Mouse (Mus musculus) neural tube, embryonic 13.5 days (tissue): ENCODE measurements around the gene Prelp. TPM values are rescaled to one million over a fixed set of nuclear protein-coding genes. Genes with fewer than 3 reads are reported as not detected.

Experiments used
- ATAC-seq: fragments of 200-750 bp; cut with Nextera tagmentation; 2 replicates; pipeline ENCODE4 v1.8.0; 2017; ENCODE audit warnings: low read depth, mild to moderate bottlenecking, moderate TSS enrichment, moderate library complexity
- H3K27ac ChIP-seq: fragments of 300-500 bp; sonication (generic); replicated peaks from 2 replicates; pipeline ENCODE4 v1.5.1; 2015; ENCODE audit warnings: moderate library complexity, mild to moderate bottlenecking, inconsistent platforms
- H3K27me3 ChIP-seq: fragments of 300-500 bp; sonication (generic); 2 replicates; pipeline ENCODE4 v1.6.1; 2015; ENCODE audit warnings: mild to moderate bottlenecking, inconsistent platforms
- H3K36me3 ChIP-seq: fragments of 300-500 bp; sonication (generic); 2 replicates; pipeline ENCODE4 v1.6.1; 2015; ENCODE audit warnings: mild to moderate bottlenecking, inconsistent platforms
- H3K4me1 ChIP-seq: fragments of 300-500 bp; sonication (generic); replicated peaks from 2 replicates; pipeline ENCODE4 v1.6.1; 2015; ENCODE audit warnings: inconsistent platforms
- H3K4me2 ChIP-seq: fragments of 300-500 bp; sonication (generic); 2 replicates; pipeline ENCODE4 v1.6.1; 2015; ENCODE audit warnings: inconsistent platforms, mild to moderate bottlenecking, moderate library complexity
- H3K4me3 ChIP-seq: fragments of 300-500 bp; sonication (generic); 2 replicates; pipeline ENCODE4 v1.5.1; 2015; ENCODE audit warnings: mild to moderate bottlenecking, inconsistent platforms
- H3K9ac ChIP-seq: fragments of 300-500 bp; sonication (generic); 2 replicates; pipeline ENCODE4 v1.6.1; 2015; ENCODE audit warnings: moderate library complexity, mild to moderate bottlenecking, inconsistent platforms
- H3K9me3 ChIP-seq: fragments of 300-500 bp; sonication (generic); 2 replicates; pipeline ENCODE4 v1.6.1; 2016; ENCODE audit warnings: inconsistent platforms
- WGBS: fragments of 180-500 bp; shearing (Covaris S2); methylation state at CpG from one replicate; pipeline ENCODE4 v1.1.7; 2015; 5-methylcytosine and 5-hydroxymethylcytosine counted together
- polyA plus RNA-seq: library from polyadenylated mRNA; unstranded; fragments of >200 nt; fragmentation: Nextera tagmentation; extraction: Ambion mirVana; gene quantifications from 2 replicates; pipeline ENCODE4 v1.2.1, GENCODE M21; 2015

The Prelp gene
- polyA plus RNA-seq, 1 experiment from 2014 or later = 10.1 TPM

DNA sequence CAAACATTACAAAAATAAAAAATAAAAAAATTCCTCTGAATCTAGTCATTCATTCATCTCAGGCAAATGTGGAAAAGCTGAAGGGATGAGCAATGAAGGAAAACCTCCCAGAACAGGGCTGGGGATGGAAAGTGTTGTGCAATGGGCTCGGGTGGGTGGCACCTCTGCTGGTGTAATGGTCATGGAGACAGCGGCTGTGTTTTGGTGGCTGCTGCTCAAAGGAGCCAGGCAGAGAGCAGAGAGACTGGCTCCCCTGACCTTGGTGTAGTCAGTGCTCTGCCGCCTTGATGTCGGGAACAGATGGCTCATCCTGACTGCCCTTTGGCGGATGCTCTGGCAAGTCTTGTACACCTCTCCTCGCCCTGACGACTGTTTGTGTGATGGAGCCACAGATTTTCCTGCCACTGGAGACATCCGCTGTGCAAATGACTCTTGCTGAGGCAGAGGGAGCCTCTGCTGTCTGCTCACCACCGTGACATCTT is 32.1 kb upstream of the Prelp start:
- no peak overlapping the region for H3K9ac ChIP-seq
- H3K36me3 ChIP-seq = no peaks in the 10 kb centered on the region
- H3K9me3 ChIP-seq = no peaks in the 10 kb centered on the region
- WGBS = 47% methylated on average over 9 of the region's 9 CpGs
- ATAC-seq = no peak
- H3K27ac ChIP-seq = peak overlapping the region; percentile 54
- no peak overlapping the region for H3K4me3 ChIP-seq
- H3K27me3 ChIP-seq = no peaks in the 10 kb centered on the region
- no peak overlapping the region; the same call in 1 of the 2 replicates for H3K4me2 ChIP-seq
- H3K4me1 ChIP-seq = peaks cover 10% of the 10 kb centered on the region

DNA sequence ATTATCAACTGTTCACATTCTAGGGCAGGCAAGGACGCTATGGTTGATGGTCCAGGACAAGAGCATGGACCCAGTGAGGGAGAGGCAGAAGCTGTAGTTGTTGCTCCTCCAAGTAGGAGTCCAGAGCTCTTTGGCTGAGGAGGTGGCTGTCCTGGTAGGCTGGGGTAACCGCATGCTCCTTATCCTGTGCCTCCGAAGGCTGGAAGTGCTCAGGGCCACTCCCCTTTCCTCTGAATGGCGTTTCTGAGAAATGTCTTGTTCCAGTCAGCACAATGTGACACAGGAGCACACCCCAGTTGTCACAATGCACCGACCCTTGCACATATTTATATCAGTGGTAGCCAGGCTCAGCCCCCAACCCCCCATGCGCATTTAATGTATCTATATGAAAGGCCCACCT is 30.4 kb upstream of the Prelp start:
- WGBS = 65% methylated on average over 6 of the region's 6 CpGs
- no peak overlapping the region for H3K9ac ChIP-seq
- no peak for ATAC-seq

DNA sequence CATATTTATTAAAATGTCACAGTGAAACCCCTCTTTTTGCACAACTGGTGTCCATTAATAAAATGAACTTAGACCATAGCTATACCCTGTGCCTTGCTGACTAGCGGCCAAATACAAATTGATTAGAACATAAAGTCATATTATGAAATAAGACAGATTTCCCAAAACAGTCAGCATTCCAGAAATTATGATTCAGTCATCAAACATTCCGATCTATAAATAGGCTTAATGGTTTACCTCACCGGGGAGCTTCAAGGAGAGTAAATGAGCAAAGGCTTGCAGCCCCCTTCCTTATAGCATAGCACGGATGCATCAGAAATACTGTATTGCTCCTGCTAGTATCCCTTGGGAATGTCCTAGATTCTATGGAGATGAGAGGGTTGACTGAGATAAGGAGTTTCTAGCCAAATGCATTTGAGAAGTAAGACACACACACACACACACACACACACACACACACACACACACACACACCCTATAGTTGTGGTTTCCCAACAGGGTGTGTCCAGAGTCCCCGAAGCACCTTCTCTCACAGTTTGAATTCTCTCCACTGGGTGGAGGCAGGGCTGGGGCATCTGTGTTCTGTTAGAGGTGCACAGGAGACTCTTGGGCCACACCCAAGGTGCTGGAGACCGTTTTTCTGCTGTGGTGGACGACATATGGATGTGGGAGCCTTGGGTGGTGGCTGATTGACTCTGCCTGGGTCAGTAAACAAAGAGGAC is 29.0 kb upstream of the Prelp start:
- Histone ChIP-seq H3K27ac (no peak overlapping the region), H3K4me3 (no peak overlapping the region), H3K9me3 (no peaks in the 10 kb centered on the region), H3K4me2 (no peak overlapping the region), H3K9ac (no peak overlapping the region), H3K4me1 (peaks cover 10% of the 10 kb centered on the region), H3K36me3 (no peaks in the 10 kb centered on the region), H3K27me3 (no peaks in the 10 kb centered on the region)
- WGBS = 72% methylated on average over 7 of the region's 7 CpGs
- ATAC-seq = no peak

More for the DNA sequence above, 30.4 kb upstream of the Prelp start:
- H3K9me3 ChIP-seq = no peaks in the 10 kb centered on the region
- no peaks in the 10 kb centered on the region for H3K36me3 ChIP-seq
- no peaks in the 10 kb centered on the region for H3K27me3 ChIP-seq
- H3K4me3 ChIP-seq = no peak overlapping the region
- H3K27ac ChIP-seq = no peak overlapping the region
- no peak overlapping the region for H3K4me2 ChIP-seq
- peaks cover 10% of the 10 kb centered on the region for H3K4me1 ChIP-seq

DNA sequence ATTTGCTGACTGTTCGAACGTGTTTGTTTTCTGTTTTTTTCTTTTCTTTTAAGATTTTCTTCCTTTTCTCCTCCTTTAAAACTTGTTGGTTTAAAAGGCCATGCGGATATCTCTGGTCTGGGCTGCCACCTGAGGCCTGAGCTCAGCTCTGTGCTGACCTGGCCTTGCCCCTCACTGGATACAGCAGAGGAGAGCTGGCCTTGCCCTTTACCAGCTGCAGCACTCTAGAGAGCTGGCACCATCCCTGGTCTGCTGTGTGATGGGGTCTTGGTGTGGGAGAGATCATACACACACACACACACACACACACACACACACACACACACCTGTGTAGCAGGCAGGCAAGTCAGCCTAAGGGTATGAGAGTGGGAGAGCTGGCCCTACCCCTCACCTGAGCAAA is 23.9 kb upstream of the Prelp start:
- ATAC-seq = no peak
- H3K9me3 ChIP-seq = no peaks in the 10 kb centered on the region
- WGBS = 90% methylated on average over 3 of the region's 3 CpGs
- no peak overlapping the region for H3K27ac ChIP-seq
- no peaks in the 10 kb centered on the region for H3K36me3 ChIP-seq
- H3K27me3 ChIP-seq = no peaks in the 10 kb centered on the region
- no peaks in the 10 kb centered on the region; the same call in 1 of the 2 replicates for H3K4me1 ChIP-seq
- no peak overlapping the region for H3K9ac ChIP-seq
- H3K4me2 ChIP-seq = no peak overlapping the region
- H3K4me3 ChIP-seq = no peak overlapping the region

DNA sequence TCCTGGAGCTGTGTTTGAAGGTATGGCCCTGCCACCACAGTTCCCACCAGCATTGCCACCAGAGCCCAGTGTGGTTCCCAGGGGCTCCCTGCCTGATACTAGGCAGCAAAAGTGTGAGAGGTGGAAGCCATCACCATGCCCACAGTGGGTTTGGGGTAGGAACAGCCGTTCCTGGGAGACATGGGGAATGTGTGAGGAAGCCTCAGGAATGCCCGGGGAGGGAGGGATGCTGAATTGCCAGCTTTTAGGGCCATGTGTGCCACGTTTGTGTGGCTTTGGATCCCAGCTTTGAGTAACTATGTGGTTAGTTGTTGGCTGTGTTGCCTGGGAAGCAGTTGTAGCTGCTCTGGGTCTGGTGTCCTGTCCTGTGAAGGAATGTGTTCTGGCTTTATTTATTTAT is 20.7 kb upstream of the Prelp start:
- Histone ChIP-seq H3K36me3 (no peaks in the 10 kb centered on the region), H3K9me3 (no peaks in the 10 kb centered on the region), H3K4me2 (no peak overlapping the region), H3K4me3 (no peak overlapping the region), H3K9ac (no peak overlapping the region), H3K27me3 (no peaks in the 10 kb centered on the region), H3K4me1 (no peaks in the 10 kb centered on the region; the same call in 1 of the 2 replicates), H3K27ac (no peak overlapping the region)
- WGBS = 79% methylated on average over 3 of the region's 3 CpGs
- no peak for ATAC-seq

DNA sequence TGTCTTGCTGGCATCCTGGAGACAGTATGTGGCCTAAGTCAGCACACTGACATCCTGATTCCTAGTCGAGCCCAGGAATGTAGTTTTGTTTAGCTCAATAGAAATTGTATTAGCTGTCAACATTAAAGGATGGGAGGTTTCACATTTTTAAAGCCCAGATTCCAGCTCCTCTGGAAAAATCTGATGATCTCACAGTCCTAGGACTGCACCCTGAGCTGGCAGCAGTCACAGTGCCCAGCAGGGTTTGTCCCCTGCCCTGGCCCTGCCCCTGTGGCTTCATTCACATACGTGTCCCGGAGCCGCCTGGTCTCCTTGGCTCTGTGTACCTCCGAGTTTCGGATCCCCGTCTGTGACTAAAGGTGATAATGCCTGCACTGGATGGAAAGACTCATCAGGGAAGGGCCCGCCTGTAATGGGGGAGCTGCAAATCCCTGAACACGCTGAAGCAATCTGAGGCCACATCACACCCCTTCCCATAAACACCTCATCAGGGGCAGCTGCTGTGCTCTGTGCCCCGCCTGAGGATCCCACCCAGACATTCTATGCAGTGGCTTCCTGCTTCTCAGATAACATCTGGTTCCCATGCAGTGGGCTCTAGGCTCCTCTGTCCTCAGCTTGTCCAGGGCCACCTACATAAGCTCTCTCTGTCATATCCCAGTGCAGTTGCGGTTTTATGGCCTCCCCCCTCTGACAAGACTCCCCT is 20.1 kb upstream of the Prelp start:
- WGBS = 70% methylated on average over 11 of the region's 11 CpGs

DNA sequence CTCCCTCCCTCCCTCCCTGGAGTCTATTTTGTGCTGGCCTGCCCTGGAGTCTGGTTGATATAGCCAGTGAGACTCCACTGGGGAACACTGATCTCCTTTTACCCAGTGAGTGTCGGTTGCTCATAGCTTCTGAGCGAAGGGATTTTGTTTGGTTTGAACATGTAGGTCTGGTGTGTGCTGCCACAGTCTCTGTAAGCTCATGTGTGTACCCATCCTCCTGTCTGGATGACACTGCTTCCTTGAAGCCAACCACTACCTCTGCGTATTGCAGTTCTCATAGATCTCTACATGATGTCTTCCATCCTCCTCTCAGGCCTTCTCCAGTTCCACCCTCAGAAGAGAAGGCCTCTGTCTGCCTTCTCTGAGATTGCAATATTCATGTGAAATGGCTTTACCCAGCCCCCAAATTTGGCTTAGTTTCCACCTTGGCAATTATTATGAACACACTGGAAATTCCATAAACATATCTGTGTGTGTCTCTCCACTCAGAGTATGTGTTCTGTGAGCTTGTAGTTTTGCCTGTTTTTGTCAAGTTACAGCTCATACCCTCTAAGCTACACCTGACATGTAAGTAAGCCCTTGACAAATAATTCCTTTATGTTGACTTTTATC is 19.4 kb upstream of the Prelp start:
- 82% methylated on average over 3 of the region's 3 CpGs for WGBS
- no peak overlapping the region for H3K4me2 ChIP-seq
- H3K27me3 ChIP-seq = no peaks in the 10 kb centered on the region
- H3K9me3 ChIP-seq = no peaks in the 10 kb centered on the region
- no peaks in the 10 kb centered on the region; the same call in 1 of the 2 replicates for H3K4me1 ChIP-seq
- no peaks in the 10 kb centered on the region for H3K36me3 ChIP-seq
- no peak for ATAC-seq
- H3K27ac ChIP-seq = no peak overlapping the region
- H3K9ac ChIP-seq = no peak overlapping the region
- H3K4me3 ChIP-seq = no peak overlapping the region

More for the DNA sequence above, 20.1 kb upstream of the Prelp start:
- no peak for ATAC-seq
- no peaks in the 10 kb centered on the region for H3K27me3 ChIP-seq
- H3K27ac ChIP-seq = no peak overlapping the region
- H3K4me1 ChIP-seq = no peaks in the 10 kb centered on the region; the same call in 1 of the 2 replicates
- H3K4me2 ChIP-seq = no peak overlapping the region
- H3K9me3 ChIP-seq = no peaks in the 10 kb centered on the region
- no peak overlapping the region for H3K4me3 ChIP-seq
- no peak overlapping the region for H3K9ac ChIP-seq
- no peaks in the 10 kb centered on the region for H3K36me3 ChIP-seq

DNA sequence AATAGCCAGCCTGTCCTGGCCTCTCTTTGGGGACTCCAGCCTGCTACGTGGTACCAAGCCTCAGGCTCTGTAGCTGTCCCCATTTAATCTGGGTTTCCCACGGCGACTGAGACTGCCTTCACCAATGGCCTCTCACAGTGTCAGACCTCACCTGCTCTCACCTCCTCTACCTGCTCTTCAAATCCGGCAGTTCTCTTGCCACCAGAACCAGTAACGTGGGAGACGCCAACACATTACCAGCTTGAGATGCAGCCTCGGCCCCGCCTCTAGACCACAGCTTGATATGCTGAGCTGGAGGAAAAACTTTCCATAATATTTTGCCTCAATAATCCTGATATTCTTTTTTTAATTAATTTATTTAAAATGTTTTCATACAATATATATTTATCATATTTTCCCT is 18.5 kb upstream of the Prelp start:
- WGBS = 82% methylated on average over 8 of the region's 8 CpGs
- no peaks in the 10 kb centered on the region; the same call in 1 of the 2 replicates for H3K4me1 ChIP-seq
- H3K27ac ChIP-seq = no peak overlapping the region
- H3K36me3 ChIP-seq = no peaks in the 10 kb centered on the region
- no peak for ATAC-seq
- H3K27me3 ChIP-seq = no peaks in the 10 kb centered on the region
- H3K4me3 ChIP-seq = no peak overlapping the region
- H3K4me2 ChIP-seq = no peak overlapping the region
- H3K9ac ChIP-seq = no peak overlapping the region
- no peaks in the 10 kb centered on the region for H3K9me3 ChIP-seq

DNA sequence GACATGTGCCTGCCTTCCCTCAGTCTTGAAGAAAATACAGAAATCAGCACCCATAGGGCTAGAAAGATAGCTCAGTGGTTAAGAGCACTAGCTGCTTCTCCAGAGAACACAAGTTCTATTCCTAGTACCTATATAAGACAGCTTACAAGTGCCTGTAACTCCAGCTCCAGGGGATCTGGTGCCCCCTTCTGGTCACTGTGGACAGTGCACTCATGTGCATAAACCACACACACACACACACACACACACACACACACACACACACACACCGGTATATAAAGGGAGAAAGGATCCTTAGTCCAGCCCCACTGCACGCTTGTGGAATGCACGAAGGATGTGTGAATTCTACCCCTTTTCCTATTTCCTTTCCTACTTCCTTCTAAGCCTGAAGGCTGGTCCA is 15.0 kb upstream of the Prelp start:
- no peaks in the 10 kb centered on the region for H3K36me3 ChIP-seq
- H3K4me1 ChIP-seq = 0 out of 2 replicates have a peak, but pooled peaks cover 5% of the 10 kb centered on the region
- H3K9ac ChIP-seq = no peak overlapping the region
- H3K4me2 ChIP-seq = no peak overlapping the region
- no peak overlapping the region for H3K27ac ChIP-seq
- WGBS = 97% methylated on average over 3 of the region's 3 CpGs
- no peaks in the 10 kb centered on the region for H3K9me3 ChIP-seq
- no peaks in the 10 kb centered on the region for H3K27me3 ChIP-seq
- no peak for ATAC-seq
- H3K4me3 ChIP-seq = no peak overlapping the region

DNA sequence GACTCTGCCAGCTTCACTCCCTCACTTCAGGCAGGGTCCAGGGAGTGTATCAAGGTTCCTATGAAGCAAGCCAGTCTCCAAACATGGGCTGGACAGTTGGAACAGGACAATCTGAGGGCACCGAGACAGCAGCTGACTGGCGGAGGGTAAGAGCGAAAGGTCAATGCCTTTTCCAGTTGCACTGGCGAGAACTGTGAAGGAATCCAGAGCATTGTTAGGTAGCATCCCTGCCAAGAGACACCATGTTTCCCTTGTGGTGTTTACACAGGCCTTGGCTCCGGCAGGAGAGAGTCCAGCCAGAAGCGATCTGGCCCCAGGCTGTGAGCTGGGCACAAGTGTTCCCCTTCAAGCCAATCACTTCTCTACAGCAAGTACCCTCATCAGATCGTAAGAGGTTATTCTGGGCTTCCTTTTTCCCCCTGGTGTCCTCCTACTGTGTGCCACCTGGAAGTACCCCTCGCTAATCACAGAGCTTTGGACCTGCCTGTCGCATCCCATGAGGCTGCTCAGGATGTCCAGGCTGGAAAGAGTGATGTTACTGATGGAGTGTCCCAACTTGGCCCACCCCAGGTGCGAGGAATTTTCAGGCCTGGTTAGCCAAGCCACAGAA is 13.2 kb upstream of the Prelp start:
- Histone ChIP-seq H3K4me2 (no peak overlapping the region), H3K4me1 (0 out of 2 replicates have a peak, but pooled peaks cover 5% of the 10 kb centered on the region), H3K4me3 (no peak overlapping the region), H3K27ac (no peak overlapping the region), H3K36me3 (no peaks in the 10 kb centered on the region), H3K9ac (no peak overlapping the region), H3K27me3 (no peaks in the 10 kb centered on the region), H3K9me3 (no peaks in the 10 kb centered on the region)
- ATAC-seq = no peak
- 79% methylated on average over 10 of the region's 10 CpGs for WGBS

DNA sequence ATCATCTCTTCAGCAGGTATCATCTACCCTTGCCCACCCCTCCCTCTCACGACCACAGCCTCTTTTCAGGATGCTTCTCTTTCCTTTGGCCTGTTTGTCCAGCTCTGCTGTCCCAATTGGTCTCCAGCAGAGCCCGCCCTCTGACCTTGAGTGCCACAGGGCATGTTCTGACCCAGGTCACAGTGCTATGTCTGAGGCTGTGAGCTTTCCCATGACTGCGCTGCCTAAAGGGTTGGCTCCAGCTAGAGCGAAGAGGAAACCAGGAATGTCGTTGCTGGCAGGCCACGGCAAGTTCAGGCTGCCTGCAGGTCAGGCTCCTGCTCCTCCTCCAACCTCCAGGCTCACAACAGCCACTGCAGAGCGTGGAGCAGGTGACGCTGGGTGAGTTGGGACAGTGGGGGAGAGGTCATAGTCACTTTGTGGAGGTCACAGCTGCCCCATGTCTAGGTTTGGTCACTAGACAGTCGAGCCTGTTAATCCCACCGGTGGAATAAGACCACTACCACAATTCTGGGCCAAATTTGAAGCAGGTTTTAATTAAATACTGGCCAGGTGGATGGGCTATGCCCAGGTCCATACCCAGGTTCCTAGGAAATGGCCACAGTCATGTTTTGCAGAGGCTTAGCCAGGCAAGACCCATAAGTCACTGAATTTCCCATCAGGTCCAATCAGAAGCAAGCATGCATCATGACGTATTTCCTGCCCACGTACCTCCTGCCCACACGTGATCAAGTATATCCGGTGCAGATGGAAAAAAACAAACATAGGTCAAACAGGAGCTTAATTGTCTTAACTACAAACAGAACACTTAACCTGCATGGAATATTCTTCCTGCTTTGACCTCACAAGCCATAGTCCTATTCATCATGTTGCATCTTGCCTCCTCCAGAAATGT is 12.3 kb upstream of the Prelp start:
- Histone ChIP-seq H3K4me1 (0 out of 2 replicates have a peak, but pooled peaks cover 5% of the 10 kb centered on the region), H3K4me3 (no peak overlapping the region), H3K27ac (no peak overlapping the region), H3K4me2 (no peak overlapping the region), H3K27me3 (no peaks in the 10 kb centered on the region), H3K36me3 (no peaks in the 10 kb centered on the region), H3K9ac (no peak overlapping the region), H3K9me3 (no peaks in the 10 kb centered on the region)
- 65% methylated on average over 14 of the region's 14 CpGs for WGBS
- ATAC-seq = no peak
